Mouse (Mus musculus) bone marrow macrophage, adult 2 months (primary cell): ENCODE results near the gene Spag5.

Source experiments
- CTCF ChIP-seq: IDR thresholded peaks from 2 replicates; pipeline ENCODE4 v1.5.1; 2012; ENCODE audit warnings: low read depth, mild to moderate bottlenecking, low read length, moderate library complexity
- POLR2A ChIP-seq: IDR thresholded peaks from 2 replicates; pipeline ENCODE4 v1.6.1; 2012; ENCODE audit warnings: mild to moderate bottlenecking, low read depth, low read length, borderline replicate concordance

DNA sequence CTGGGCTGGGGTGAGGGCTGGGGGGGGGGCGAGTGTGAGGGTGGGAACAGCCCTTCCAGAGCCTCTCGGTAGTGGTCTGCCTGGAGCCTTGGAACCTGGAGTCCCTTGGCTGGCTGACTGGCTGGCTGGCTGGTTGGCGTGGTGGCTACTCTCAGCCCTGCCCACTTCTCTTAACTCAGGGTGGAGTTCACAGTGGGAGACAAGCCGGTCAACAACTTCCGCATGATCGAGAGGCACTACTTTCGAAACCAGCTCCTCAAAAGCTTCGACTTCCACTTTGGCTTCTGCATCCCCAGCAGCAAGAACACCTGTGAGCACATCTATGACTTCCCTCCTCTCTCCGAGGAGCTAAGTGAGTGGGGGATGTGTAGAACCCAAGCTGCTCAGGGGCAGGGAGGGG lies 46.6 kb downstream of the Spag5 start:
- TF ChIP-seq CTCF (no peak), POLR2A (no peak)
